Mouse (Mus musculus): ENCODE measurements around the gene Hpd. TPM values are rescaled to one million over a fixed set of nuclear protein-coding genes. Genes with fewer than 3 reads are reported as not detected.

Hpd gene
- polyA plus RNA-seq, 1 experiment from 2014 or later = not detected

DNA sequence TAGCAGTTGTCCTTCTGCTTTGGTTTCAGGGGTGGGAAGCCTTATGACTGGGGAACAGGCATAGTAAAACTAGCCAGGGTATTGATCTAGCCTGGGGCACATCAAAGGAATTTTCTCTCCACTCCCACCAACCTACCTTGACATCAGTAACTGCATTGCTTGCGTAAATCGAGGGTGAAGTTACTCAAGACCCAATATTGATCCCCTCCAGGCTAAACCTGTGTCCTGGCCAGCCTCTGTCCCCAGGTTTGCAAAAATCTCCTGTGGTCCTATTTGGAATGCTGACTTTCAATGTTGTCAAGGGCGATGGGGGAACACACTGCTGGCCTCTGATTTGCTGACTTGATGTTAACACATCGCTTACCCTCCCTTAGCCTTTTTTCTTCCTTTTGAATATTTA lies 14.2 kb upstream of the Hpd start:
- no peak overlapping the region for H3K4me3 ChIP-seq (ENCODE audit: inconsistent target)
- H3K36me3 ChIP-seq (ENCODE audit: inconsistent target) = no peaks in the 10 kb centered on the region
- 84% methylated on average over 4 of the region's 4 CpGs for WGBS (ENCODE audit: missing documents)
- no peaks in the 10 kb centered on the region for H3K79me2 ChIP-seq (ENCODE audit: inconsistent target)
- no peak overlapping the region for H3K27ac ChIP-seq

DNA sequence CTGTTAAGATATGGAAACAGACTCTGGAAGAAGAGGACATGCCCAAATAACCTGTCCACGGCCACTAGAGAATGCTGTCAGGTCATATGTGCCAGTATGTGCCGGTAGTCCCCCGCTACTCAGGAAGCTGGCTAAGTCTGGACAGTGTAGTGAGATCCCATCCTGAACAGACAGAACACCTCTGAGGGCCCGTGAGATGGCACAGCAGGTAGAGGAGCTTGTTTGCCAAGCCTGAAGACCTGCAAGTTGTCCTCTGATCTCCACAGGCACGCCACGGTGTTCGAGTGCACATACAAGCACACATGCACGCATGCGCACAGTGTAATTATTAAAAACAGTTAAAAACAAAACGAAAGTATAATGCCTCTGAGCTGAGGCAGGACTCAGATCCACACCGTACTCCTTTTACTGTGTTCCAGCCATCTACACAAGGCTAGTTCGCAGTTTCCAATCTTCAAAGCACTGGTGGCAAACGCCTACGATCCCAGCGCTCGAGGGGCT lies 13.0 kb upstream of the Hpd start:
- no peaks in the 10 kb centered on the region for H3K36me3 ChIP-seq (ENCODE audit: inconsistent target)
- no peak overlapping the region for H3K27ac ChIP-seq
- no peaks in the 10 kb centered on the region for H3K79me2 ChIP-seq (ENCODE audit: inconsistent target)
- WGBS (ENCODE audit: missing documents) = 90% methylated on average over 16 of the region's 16 CpGs
- H3K4me3 ChIP-seq (ENCODE audit: inconsistent target) = no peak overlapping the region

DNA sequence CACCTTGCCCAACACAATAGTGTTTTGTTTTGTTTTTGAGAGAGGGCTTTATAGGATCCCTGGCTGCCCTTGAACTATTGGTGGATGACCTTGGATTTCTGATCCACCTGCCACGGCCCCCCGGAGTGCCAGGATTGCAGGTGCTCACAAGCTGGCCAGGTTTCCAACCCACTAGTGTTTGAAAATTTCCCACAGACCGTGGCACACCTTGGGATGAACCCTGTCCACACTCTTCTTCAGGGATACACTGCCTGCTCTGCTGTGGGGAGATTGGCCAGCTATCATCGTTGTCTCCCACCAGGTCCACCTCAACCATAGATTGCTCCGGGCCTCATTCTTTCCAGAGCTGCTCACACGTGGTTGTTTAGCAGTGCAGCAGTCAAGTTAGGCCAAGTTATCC lies 12.3 kb upstream of the Hpd start:
- Histone ChIP-seq H3K27ac (no peak overlapping the region), H3K4me3 (ENCODE audit: inconsistent target) (no peak overlapping the region)
- WGBS (ENCODE audit: missing documents) = 91% methylated on average over 6 of the region's 6 CpGs

DNA sequence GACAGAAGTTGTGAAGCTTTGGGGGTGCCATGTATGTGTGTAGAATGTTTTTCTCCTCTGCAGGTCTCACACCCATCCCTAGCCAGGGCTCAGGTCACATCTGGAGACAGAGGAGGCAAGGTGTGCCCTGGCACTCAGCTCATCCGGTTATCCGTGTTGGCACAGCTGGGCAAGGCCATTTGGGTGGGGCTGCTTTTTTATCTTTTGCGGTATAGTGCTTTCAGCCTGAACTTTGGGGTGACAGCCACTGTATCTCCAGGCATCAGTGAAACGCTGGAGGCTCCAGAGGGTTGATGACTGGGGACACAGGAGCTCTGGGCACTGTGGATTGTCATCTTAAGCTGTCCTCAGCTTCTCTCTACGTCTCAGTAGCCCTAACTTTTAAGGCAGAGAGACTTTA lies 10.9 kb upstream of the Hpd start:
- H3K27ac ChIP-seq = no peak overlapping the region
- no peaks in the 10 kb centered on the region for H3K36me3 ChIP-seq (ENCODE audit: inconsistent target)
- no peaks in the 10 kb centered on the region for H3K79me2 ChIP-seq (ENCODE audit: inconsistent target)
- H3K4me3 ChIP-seq (ENCODE audit: inconsistent target) = no peak overlapping the region
- WGBS (ENCODE audit: missing documents) = 93% methylated on average over 5 of the region's 5 CpGs

More for the DNA sequence above, 12.3 kb upstream of the Hpd start:
- Histone ChIP-seq H3K36me3 (ENCODE audit: inconsistent target) (no peaks in the 10 kb centered on the region), H3K79me2 (ENCODE audit: inconsistent target) (no peaks in the 10 kb centered on the region)

DNA sequence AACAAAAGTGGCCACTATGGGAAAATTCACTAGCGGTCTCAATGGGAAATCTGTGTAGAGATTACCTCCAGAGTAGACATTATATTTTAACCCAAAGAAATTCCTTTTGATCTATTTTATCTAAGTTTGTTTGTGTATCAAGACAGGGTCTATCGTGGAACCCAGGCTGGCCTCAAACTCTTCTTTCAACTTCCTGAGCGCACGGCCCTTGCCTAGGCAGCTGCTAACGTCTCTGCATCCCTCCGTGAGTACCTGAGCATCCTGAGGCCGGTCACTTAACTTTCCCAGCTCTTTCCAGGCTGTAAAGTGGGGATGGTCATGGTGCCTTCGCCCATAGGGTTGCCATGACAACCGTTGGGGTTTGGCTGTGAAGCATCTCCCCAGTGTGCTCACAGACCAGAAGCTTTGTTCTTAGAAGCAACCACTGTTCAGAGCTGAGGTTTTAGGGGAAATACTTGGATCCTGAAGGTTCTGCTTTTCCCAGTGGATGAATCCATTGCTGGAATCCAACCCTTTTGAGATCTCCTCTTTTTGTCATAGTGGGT lies 10.2 kb upstream of the Hpd start:
- Histone ChIP-seq H3K79me2 (ENCODE audit: inconsistent target) (no peaks in the 10 kb centered on the region), H3K36me3 (ENCODE audit: inconsistent target) (no peaks in the 10 kb centered on the region), H3K4me3 (ENCODE audit: inconsistent target) (no peak overlapping the region), H3K27ac (no peak overlapping the region)
- WGBS (ENCODE audit: missing documents) = 70% methylated on average over 9 of the region's 9 CpGs

DNA sequence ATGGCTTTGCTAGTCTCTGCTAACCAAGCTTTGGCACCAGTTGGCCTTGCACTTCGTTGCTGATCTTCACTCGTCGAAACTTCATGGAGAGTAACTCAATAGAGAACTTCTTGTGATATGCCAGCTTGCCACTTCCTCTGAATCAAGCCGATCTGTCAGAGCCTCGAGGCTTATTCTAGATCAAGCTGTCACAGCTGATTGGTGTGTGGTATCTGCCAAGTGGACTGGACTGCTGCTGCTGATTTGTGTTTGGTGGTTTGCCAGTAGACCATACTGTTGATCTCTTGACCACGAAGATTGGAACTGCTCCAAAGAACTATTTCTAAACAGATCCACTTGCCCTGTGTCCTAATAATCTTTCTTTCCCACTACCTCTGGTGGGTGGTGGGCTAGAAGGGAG lies 8.9 kb upstream of the Hpd start:
- 36% methylated on average over 6 of the region's 6 CpGs for WGBS (ENCODE audit: missing documents)
- Histone ChIP-seq H3K79me2 (ENCODE audit: inconsistent target) (no peaks in the 10 kb centered on the region), H3K27ac (no peak overlapping the region), H3K36me3 (ENCODE audit: inconsistent target) (no peaks in the 10 kb centered on the region), H3K4me3 (ENCODE audit: inconsistent target) (no peak overlapping the region)

DNA sequence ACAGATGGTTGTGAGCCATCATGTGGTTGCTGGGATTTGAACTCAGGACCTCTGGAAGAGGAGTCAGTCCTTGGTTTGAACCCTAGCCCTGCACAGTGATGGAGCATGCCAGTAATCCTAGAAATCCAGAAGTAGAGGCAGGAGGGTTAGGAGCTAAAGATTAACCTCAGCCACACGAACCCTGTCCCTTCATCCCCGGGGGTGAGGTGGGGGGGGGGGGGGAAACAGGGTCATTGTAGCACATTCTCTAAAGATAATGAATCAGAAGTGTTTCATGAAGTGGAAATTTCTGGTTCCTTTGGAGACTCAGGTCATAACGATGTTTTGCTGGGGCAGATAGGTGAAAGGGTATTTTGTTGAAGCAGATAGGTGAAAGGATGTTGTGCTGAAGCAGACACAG lies 8.4 kb upstream of the Hpd start:
- WGBS (ENCODE audit: missing documents) = 96% methylated on average over 3 of the region's 3 CpGs
- no peaks in the 10 kb centered on the region for H3K36me3 ChIP-seq (ENCODE audit: inconsistent target)
- H3K27ac ChIP-seq = no peak overlapping the region
- no peak overlapping the region for H3K4me3 ChIP-seq (ENCODE audit: inconsistent target)
- no peaks in the 10 kb centered on the region for H3K79me2 ChIP-seq (ENCODE audit: inconsistent target)

DNA sequence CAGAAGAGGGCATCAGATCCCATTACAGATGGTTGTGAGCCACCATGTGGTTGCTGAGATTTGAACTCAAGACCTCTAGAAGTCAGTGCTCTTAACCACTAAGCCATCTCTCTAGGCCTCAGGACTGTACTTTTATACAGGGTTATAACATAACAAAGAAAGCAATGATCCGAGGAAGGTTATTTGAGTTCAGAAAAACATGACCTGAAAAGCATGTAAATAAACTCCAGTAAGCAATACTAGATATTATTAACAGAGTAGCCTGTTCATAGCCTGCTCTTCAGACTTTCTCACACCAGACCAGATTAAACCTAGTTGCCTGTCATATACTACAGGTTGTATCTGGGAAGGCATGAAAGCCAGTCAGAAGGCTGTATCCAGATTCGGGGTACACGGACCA lies 4.8 kb upstream of the Hpd start:
- Histone ChIP-seq H3K4me3 (ENCODE audit: inconsistent target) (no peak overlapping the region), H3K79me2 (ENCODE audit: inconsistent target) (no peaks in the 10 kb centered on the region), H3K27ac (no peak overlapping the region), H3K36me3 (ENCODE audit: inconsistent target) (no peaks in the 10 kb centered on the region)
- 93% methylated on average over 3 of the region's 3 CpGs for WGBS (ENCODE audit: missing documents)

DNA sequence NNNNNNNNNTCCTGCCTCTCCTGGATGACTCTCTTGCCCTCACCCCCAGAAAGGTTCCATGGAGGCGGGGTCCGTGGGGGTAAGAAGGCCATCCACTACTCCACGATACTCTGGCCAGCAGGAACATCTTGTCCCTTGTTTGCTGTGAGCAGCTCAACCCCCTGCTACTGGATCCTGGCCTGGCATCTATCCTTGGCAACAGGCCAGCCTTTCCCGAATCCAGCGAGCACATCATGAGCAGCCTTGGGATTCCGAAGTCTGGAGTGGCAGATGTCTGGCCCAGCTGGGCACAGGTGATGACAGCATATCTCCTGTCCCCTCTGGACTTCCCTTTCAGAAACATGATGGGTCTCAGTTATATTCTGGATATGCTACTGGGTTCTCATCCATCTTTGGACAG lies 3.4 kb upstream of the Hpd start:
- WGBS (ENCODE audit: missing documents) = 88% methylated on average over 6 of the region's 6 CpGs

DNA sequence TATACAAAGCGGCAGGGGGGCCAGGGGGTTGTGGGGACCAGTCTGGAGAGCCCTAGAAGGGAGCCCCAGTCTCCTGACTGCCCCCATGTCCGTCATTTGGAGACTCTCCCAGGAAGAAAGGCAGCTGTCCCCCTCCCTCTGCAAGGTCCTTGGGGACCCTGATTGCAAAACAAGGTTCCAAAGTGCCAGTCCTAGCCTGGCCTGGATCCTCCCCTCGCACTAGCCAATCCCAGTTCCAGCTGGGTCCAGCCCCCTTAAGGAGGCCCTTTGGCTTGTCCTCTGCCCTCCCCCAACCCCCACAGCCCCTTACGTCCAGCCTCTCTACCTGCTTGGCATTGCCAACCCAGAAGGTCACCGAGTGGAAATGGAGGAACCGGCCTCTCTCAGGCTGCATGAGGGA lies 991 bp downstream of the Hpd start:
- H3K27ac ChIP-seq = no peak overlapping the region
- WGBS (ENCODE audit: missing documents) = 89% methylated on average over 6 of the region's 6 CpGs

More for the DNA sequence above, 3.4 kb upstream of the Hpd start:
- no peak overlapping the region for H3K27ac ChIP-seq
- H3K36me3 ChIP-seq (ENCODE audit: inconsistent target) = no peaks in the 10 kb centered on the region
- no peaks in the 10 kb centered on the region for H3K79me2 ChIP-seq (ENCODE audit: inconsistent target)
- H3K4me3 ChIP-seq (ENCODE audit: inconsistent target) = no peak overlapping the region

DNA sequence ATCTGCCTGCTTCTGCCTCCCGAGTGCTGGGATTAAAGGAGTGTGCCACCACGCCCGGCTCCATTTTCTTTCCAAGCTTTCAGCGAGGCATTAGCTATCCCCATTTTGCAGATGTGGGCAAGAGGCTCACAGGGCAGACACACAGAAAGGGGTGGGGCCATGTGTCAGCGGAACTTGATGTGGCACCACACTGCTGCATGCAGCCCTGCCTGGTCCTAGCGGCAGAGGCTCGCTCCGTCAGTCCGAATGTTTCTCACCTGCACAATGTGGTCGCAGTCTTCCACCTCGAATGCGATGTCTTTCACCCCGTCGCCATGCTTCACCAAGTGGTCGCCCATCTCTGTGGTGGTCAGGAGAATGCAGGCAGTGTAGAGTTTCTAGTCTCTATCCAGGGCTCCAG lies 2.1 kb downstream of the Hpd start:
- Histone ChIP-seq H3K36me3 (ENCODE audit: inconsistent target) (no peaks in the 10 kb centered on the region), H3K79me2 (ENCODE audit: inconsistent target) (no peaks in the 10 kb centered on the region), H3K4me3 (ENCODE audit: inconsistent target) (no peak overlapping the region), H3K27ac (no peak overlapping the region)
- 95% methylated on average over 15 of the region's 15 CpGs for WGBS (ENCODE audit: missing documents)

More for the DNA sequence above, 991 bp downstream of the Hpd start:
- H3K79me2 ChIP-seq (ENCODE audit: inconsistent target) = no peaks in the 10 kb centered on the region
- H3K4me3 ChIP-seq (ENCODE audit: inconsistent target) = no peak overlapping the region
- H3K36me3 ChIP-seq (ENCODE audit: inconsistent target) = no peaks in the 10 kb centered on the region

DNA sequence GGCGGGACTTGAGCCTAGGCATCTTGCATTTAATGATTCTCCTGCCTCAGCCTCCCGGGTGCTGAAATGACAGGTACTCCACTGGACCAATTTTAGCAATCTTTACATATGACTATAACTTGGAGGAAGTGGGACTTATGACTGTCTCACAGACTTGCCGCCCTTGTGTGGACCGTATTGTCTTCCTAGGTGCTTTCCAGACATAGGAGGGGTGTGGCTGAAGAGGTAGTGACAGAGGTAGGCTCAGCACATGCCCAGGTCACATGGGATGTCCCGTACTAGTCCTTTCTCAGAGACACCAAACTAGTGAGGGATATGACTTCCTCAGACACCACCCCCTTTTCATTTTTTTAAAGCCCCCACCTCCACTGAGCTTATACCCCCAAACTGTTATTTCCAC lies 3.7 kb downstream of the Hpd start:
- Histone ChIP-seq H3K79me2 (ENCODE audit: inconsistent target) (no peaks in the 10 kb centered on the region), H3K27ac (no peak overlapping the region), H3K4me3 (ENCODE audit: inconsistent target) (no peak overlapping the region), H3K36me3 (ENCODE audit: inconsistent target) (no peaks in the 10 kb centered on the region)
- WGBS (ENCODE audit: missing documents) = 85% methylated on average over 5 of the region's 5 CpGs

DNA sequence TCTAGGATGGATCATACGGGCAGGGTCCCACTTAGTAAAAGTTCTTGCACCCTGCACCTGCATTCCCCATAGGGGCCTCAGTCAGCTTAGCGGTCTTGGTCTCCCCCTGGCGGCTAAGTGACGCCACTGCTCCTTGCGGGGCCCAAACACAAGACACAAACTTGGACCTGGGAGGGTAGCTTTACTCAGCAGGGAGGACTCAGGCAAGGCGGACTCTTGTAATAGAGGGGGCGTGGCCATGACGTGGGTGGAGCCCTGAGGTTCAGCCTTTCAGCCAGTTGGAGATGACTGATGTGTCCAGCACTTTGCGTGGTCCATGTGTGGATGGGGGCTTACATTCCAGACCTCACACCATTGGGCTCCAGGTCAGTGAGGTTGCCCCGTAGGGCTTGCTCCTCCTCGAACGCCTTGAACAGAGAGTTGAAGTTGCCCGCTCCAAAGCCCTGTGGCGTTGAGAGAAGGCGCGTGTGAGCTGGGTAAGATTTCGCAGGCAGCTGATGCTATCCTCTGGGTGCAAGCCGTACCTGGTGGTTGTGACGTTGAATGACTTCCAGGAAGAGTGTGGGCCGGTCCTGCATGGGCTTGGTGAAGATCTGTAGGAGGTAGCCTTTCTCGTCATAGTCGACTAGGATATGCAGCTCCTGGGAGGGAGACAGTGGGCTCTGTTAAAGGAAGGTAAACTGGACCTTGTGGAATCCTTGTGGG lies 10.7 kb downstream of the Hpd start:
- H3K27ac ChIP-seq = no peak overlapping the region
- 29% methylated on average over 22 of the region's 22 CpGs for WGBS (ENCODE audit: missing documents)

DNA sequence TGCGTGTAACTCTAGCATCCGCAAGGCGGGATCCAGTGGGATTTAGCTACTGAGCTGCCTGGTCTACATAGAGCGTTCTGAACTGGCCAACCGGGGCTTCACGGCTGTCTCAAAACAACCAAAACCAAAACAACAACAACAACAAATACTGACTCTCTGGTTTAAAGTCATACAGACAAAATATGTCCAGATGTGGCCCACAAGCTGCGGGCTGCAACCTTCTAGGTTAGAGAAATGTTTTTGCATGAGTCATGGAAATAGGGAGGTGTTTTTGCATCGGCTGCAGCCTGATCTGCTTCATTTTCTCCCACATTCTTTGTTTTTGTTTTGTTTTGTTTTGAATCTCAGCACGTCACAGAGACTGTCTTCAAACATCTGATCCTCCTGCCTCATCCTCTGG lies 12.2 kb downstream of the Hpd start:
- peaks cover 12% of the 10 kb centered on the region; the same call in 1 of the 2 replicates for H3K36me3 ChIP-seq (ENCODE audit: inconsistent target)
- 90% methylated on average over 9 of the region's 9 CpGs for WGBS (ENCODE audit: missing documents)
- H3K4me3 ChIP-seq (ENCODE audit: inconsistent target) = no peak overlapping the region
- no peaks in the 10 kb centered on the region for H3K79me2 ChIP-seq (ENCODE audit: inconsistent target)
- H3K27ac ChIP-seq = no peak overlapping the region

More for the DNA sequence above, 10.7 kb downstream of the Hpd start:
- no peak overlapping the region for H3K4me3 ChIP-seq (ENCODE audit: inconsistent target)
- H3K36me3 ChIP-seq (ENCODE audit: inconsistent target) = peaks cover 4% of the 10 kb centered on the region; the same call in 1 of the 2 replicates
- H3K79me2 ChIP-seq (ENCODE audit: inconsistent target) = no peaks in the 10 kb centered on the region

DNA sequence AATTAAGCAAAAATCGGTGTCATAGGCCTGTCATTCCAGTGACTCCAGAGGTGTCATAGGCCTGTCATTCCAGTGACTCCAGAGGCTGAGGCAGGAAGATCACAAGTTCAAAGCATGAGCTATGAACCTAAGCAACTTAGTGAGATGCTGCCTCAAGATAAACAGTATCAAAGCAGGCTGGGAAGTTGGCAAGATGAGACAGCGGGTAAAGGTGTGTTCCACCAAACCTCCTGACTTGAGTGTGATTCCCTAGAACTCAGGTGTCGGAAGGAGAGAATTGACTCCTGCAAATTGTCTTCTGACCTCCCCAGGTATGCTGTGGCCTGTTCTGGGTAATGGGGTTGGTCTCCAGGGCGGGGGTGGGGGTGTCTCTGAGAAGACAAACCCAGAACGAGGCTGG lies 13.2 kb downstream of the Hpd start, which contains the start of gene Psmd9:
TSS of gene Psmd9 (plus strand) at position 130 of the 400 bp plus-strand sequence.
- Histone ChIP-seq H3K36me3 (ENCODE audit: inconsistent target) (peaks cover 17% of the 10 kb centered on the region), H3K79me2 (ENCODE audit: inconsistent target) (no peaks in the 10 kb centered on the region), H3K4me3 (ENCODE audit: inconsistent target) (no peak within 1 kb of the TSS), H3K27ac (no peak within 1 kb of the TSS)
- 91% methylated on average over 5 of the region's 5 CpGs for WGBS (ENCODE audit: missing documents)
